Mouse (Mus musculus): ENCODE measurements at regions not wholly inside any gene's neighbourhood (a gene's known extent, or its start where the extent isn't known, plus 50 kb on each side); places are given as distances from the start of the nearest gene placed in this dataset.

GRCm38 (mm10) chr4:54523283-54523682, 421.6 kb upstream of the Zfp462 start (continued):
- TF ChIP-seq UBTF (IDR thresholded peaks at IDR 0.05; ENCODE audit: borderline replicate concordance, insufficient read depth, low read depth, low read length), result no peak

- no peak overlapping the region for H3K27ac ChIP-seq (ENCODE audit: control insufficient read depth, low read depth, low read length)
- H3K36me3 ChIP-seq (ENCODE audit: control insufficient read depth in 1 of 2, insufficient read depth in 2 of 2, low read length in 2 of 2), result peaks cover 0 to 32% of the 10 kb centered on the region in 2 experiments; a peak in 2 of 4 replicates
- no peak overlapping the region for H3K4me3 ChIP-seq (ENCODE audit: control insufficient read depth in 1 of 2, insufficient read depth in 1 of 2, low read depth in 2 of 2, low read length in 2 of 2)
- H3K4me1 ChIP-seq (ENCODE audit: control insufficient read depth in 1 of 2, insufficient read depth in 2 of 2, low read length in 2 of 2), result peaks cover 9 to 33% of the 10 kb centered on the region in 2 experiments
- no peaks in the 10 kb centered on the region for H3K79me2 ChIP-seq (ENCODE audit: control insufficient read depth, insufficient read depth, low read length, poor library complexity)
- no peaks in the 10 kb centered on the region for H3K9me3 ChIP-seq (replicated peaks; ENCODE audit: insufficient read depth, low read length)
- TF ChIP-seq NELFE (IDR thresholded peaks at IDR 0.05; ENCODE audit: low read depth, low read length) (no peak), MYB (IDR thresholded peaks at IDR 0.05; ENCODE audit: low read depth, low read length) (no peak)
- H3K27me3 ChIP-seq (ENCODE audit: control insufficient read depth in 1 of 2, insufficient read depth in 2 of 2, low read length in 2 of 2), result no peaks in the 10 kb centered on the region
- H3K9ac ChIP-seq (ENCODE audit: control insufficient read depth, low read depth, low read length, poor library complexity, severe bottlenecking), result no peak overlapping the region
- no peak for DNase-seq (ENCODE audit: low read depth, low spot score)
Observed at GRCm38 (mm10) chr4:54526003-54526586, 418.8 kb upstream of the Zfp462 start.

- Histone ChIP-seq H3K9me3 (replicated peaks; ENCODE audit: insufficient read depth, low read length) (no peaks in the 10 kb centered on the region), H3K79me2 (ENCODE audit: control insufficient read depth, insufficient read depth, low read length, poor library complexity) (no peaks in the 10 kb centered on the region), H3K27ac (ENCODE audit: control insufficient read depth, low read depth, low read length) (peak overlapping the region; percentile 75), H3K4me1 (ENCODE audit: control insufficient read depth in 1 of 2, insufficient read depth in 2 of 2, low read length in 2 of 2) (peaks cover 9 to 45% of the 10 kb centered on the region in 2 experiments), H3K4me3 (ENCODE audit: control insufficient read depth in 1 of 2, insufficient read depth in 1 of 2, low read depth in 2 of 2, low read length in 2 of 2) (peak overlapping the region in 1 of 2 experiments; percentile 4; a peak in 1 of 4 replicates), H3K36me3 (ENCODE audit: control insufficient read depth in 1 of 2, insufficient read depth in 2 of 2, low read length in 2 of 2) (peaks cover 0 to 43% of the 10 kb centered on the region in 2 experiments; a peak in 2 of 4 replicates), H3K9ac (ENCODE audit: control insufficient read depth, low read depth, low read length, poor library complexity, severe bottlenecking) (peak overlapping the region; percentile 5; the same call in 1 of the 2 replicates), H3K27me3 (ENCODE audit: control insufficient read depth in 1 of 2, insufficient read depth in 2 of 2, low read length in 2 of 2) (no peaks in the 10 kb centered on the region)
- DNase-seq (ENCODE audit: low read depth, low spot score), result peak; percentile 95
- peak; percentile 72 for TF ChIP-seq TBP (IDR thresholded peaks at IDR 0.05; ENCODE audit: low read depth, low read length)
- TF ChIP-seq ZKSCAN1 (IDR thresholded peaks at IDR 0.05; ENCODE audit: low read depth, low read length), result no peak
- no peak for TF ChIP-seq ZNF384 (IDR thresholded peaks at IDR 0.05; ENCODE audit: low read depth, low read length)
- peak; percentile 72 for TF ChIP-seq MAFK (IDR thresholded peaks at IDR 0.05; ENCODE audit: borderline replicate concordance, low read depth, low read length)
- TF ChIP-seq RCOR1 (IDR thresholded peaks at IDR 0.05; ENCODE audit: low read depth, low read length), result no peak
- TF ChIP-seq MAZ (IDR thresholded peaks at IDR 0.05; ENCODE audit: low read depth, low read length), result no peak
- peak; percentile 28; the same call in 1 of the 2 replicates for TF ChIP-seq MYC (IDR thresholded peaks at IDR 0.05; ENCODE audit: low read depth, low read length)
- TF ChIP-seq GATA1 (IDR thresholded peaks at IDR 0.05; ENCODE audit: low read depth, low read length), result no peak
- no peak for TF ChIP-seq USF2 (IDR thresholded peaks at IDR 0.05; ENCODE audit: borderline replicate concordance in 1 of 2, insufficient read depth in 1 of 2, low read depth in 1 of 2, low read length in 2 of 2)
- TF ChIP-seq HCFC1 (IDR thresholded peaks at IDR 0.05; ENCODE audit: low read depth, low read length), result no peak
- TF ChIP-seq POLR2A (IDR thresholded peaks at IDR 0.05; ENCODE audit: control insufficient read depth in 1 of 2, insufficient read depth in 1 of 2, low read depth in 1 of 2, low read length in 2 of 2, poor library complexity in 1 of 2), result peak in 1 of 2 experiments; percentile 34; a peak in 1 of 4 replicates
- peak; percentile 87 for TF ChIP-seq ETS1 (IDR thresholded peaks at IDR 0.05; ENCODE audit: low read depth, low read length)
- no peak for TF ChIP-seq CTCF (IDR thresholded peaks at IDR 0.05 in 2 of 3, conservative IDR thresholded peaks at IDR 0.05 in 1 of 3; ENCODE audit: control insufficient read depth in 1 of 3, insufficient read depth in 1 of 3, low read depth in 2 of 3, low read length in 3 of 3, poor library complexity in 1 of 3, severe bottlenecking in 1 of 3)
- TF ChIP-seq NRF1 (IDR thresholded peaks at IDR 0.05; ENCODE audit: insufficient read depth, low read depth, low read length, poor library complexity, severe bottlenecking), result no peak
- TF ChIP-seq ZC3H11A (IDR thresholded peaks at IDR 0.05; ENCODE audit: low read depth, low read length), result no peak
- TF ChIP-seq MEF2A (IDR thresholded peaks at IDR 0.05; ENCODE audit: extremely low read depth, insufficient replicate concordance, low read depth, low read length, poor library complexity, severe bottlenecking), result no peak
- no peak for TF ChIP-seq E2F4 (IDR thresholded peaks at IDR 0.05; ENCODE audit: borderline replicate concordance, low read depth, low read length)
- TF ChIP-seq RAD21 (IDR thresholded peaks at IDR 0.05; ENCODE audit: low read depth, low read length), result no peak
- TF ChIP-seq POLR2AphosphoS2 (IDR thresholded peaks at IDR 0.05; ENCODE audit: low read length), result no peak
- TF ChIP-seq CHD2 (IDR thresholded peaks at IDR 0.05; ENCODE audit: low read length), result no peak
- no peak for TF ChIP-seq CHD1 (IDR thresholded peaks at IDR 0.05; ENCODE audit: low read depth, low read length)
- peak; percentile 78; the same call in 1 of the 2 replicates for TF ChIP-seq JUND (IDR thresholded peaks at IDR 0.05; ENCODE audit: low read depth, low read length)
- peak; percentile 80 for TF ChIP-seq GABPA (IDR thresholded peaks at IDR 0.05; ENCODE audit: low read depth, low read length)
- TF ChIP-seq UBTF (IDR thresholded peaks at IDR 0.05; ENCODE audit: borderline replicate concordance, insufficient read depth, low read depth, low read length), result no peak
- TF ChIP-seq ELF1 (IDR thresholded peaks at IDR 0.05; ENCODE audit: low read depth, low read length), result 0 out of 2 replicates have a peak, but pooled peaks have one; percentile 39
- 0 out of 2 replicates have a peak, but pooled peaks have one; percentile 21 for TF ChIP-seq TCF12 (IDR thresholded peaks at IDR 0.05; ENCODE audit: low read depth, low read length)
Observed at GRCm38 (mm10) chr4:54527660-54528059, 417.2 kb upstream of the Zfp462 start.
